7 mouse cellular contexts compared by ENCODE assay signal in the genomic region with DNA sequence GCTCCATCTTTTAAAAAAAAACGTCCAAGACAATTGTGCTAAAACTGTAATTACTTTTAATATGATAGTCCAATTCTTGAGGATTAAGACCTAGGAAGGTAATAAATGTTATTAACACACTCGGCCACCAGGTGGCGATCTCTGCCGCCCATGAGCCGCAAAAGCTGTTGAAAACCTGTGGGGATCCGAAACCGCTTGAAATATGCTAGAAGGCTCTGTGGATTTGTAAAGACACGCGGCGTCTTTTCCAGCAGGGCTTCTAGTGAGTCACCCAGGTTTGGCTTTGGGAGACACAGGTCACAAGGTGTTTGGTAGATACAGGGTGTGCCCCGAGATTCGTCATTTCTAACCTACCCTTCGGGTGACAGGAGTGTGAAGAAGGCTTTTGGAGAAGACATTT. TPM values are rescaled to one million over a fixed set of nuclear protein-coding genes. Genes with fewer than 3 reads are reported as not detected.
A peak's percentile ranks its signal among the peaks of the same experiment; 100 is the strongest.
DNase-seq lines count a peak whose midpoint lies in the region.

No protein-coding gene starts in this region.

- intact Hi-C loops in gastrocnemius, postnatal 36 days (cut with DNase I), result loop anchor here (1.0 to 2.0 kb wide), 2 partner anchors 30 to 95 kb away; no protein-coding TSS in a partner anchor

- peak; percentile 80 to 84 for DNase-seq in CD8-positive naive resting alpha-beta T cell, adult 2 months (ENCODE audit: low read depth in 2 of 2, low spot score in 2 of 2)
- DNase-seq in NIH3T3 (ENCODE audit: low read depth), result peak; percentile 85
- DNase-seq in cerebellum, adult 9-10 months, result peak; percentile 79
- peak; percentile 64 to 68 for DNase-seq in gastrocnemius, postnatal 36 days
- DNase-seq in layer of hippocampus, adult 18-20 months (ENCODE audit: low spot score in 2 of 2), result peak; percentile 46 to 77
- peak; percentile 85 for DNase-seq in lung, postnatal 10 days
- peak; percentile 74 for DNase-seq in right cerebral cortex, postnatal 4 days

RNA-seq across cellular contexts. Expression of a gene that starts 35.1 kb away (rescaled TPM):
- 10 to 100 TPM; 45.7 to 46.2 TPM for total RNA-seq in gastrocnemius, postnatal 36 days (2021)
- 100 to 1,000 TPM; 146 to 158 TPM for total RNA-seq in layer of hippocampus, adult 18-20 months (2021)

Comparison
In these comparisons a context has a peak if more than half of its experiments do, and no peak if none do; other contexts are left out.
1. Peak in every context shown above with its lines: DNase-seq.